In genomic region chr17:9776286-9777016, GRCm38 (mm10) we compare ENCODE assay signal across 10 mouse cellular contexts.
DNase-seq lines count a peak whose midpoint lies in the region; ATAC-seq lines count a peak whose summit lies in the region.
"Had no signal": no experiment of that assay in that cellular context is flagged by ENCODE, and none has a peak within 500 bp of the region (broad histone marks: within the 10 kb centered on the region; RNA-seq: fewer than 3 reads in every experiment).

No protein-coding gene starts in this region.

- WGBS in kidney, embryonic 15.5 days = 62% methylated on average over 8 of the region's 9 CpGs
- 21% methylated on average over 8 of the region's 9 CpGs for WGBS in forebrain, embryonic 12.5 days
- 61% methylated on average over 7 of the region's 9 CpGs for WGBS in liver, embryonic 12.5 days (ENCODE audit: insufficient replicate concordance)

- H3K9ac ChIP-seq in kidney, embryonic 15.5 days = no peak overlapping the region
- 0 out of 2 replicates have a peak overlapping the region, but pooled peaks have one; percentile 12 for H3K9ac ChIP-seq in forebrain, embryonic 12.5 days
- H3K9ac ChIP-seq in liver, embryonic 12.5 days = no peak overlapping the region
- H3K9ac ChIP-seq: stomach, embryonic 15.5 days had no signal

- H3K36me3 ChIP-seq in kidney, embryonic 15.5 days = no peaks in the 10 kb centered on the region
- H3K36me3 ChIP-seq in forebrain, embryonic 12.5 days (replicated peaks) = no peaks in the 10 kb centered on the region
- no peaks in the 10 kb centered on the region for H3K36me3 ChIP-seq in liver, embryonic 12.5 days
- H3K36me3 ChIP-seq: stomach, embryonic 15.5 days had no signal

- 0 out of 2 replicates have a peak, but pooled peaks cover 13% of the 10 kb centered on the region for H3K4me1 ChIP-seq in kidney, embryonic 15.5 days
- peaks cover 34% of the 10 kb centered on the region for H3K4me1 ChIP-seq in forebrain, embryonic 12.5 days
- H3K4me1 ChIP-seq in liver, embryonic 12.5 days = peaks cover 5% of the 10 kb centered on the region; the same call in 1 of the 2 replicates
- H3K4me1 ChIP-seq: stomach, embryonic 15.5 days had no signal

- no peak for ATAC-seq in kidney, embryonic 15.5 days (replicated peaks; ENCODE audit: low FRiP score)
- peak; percentile 85 for ATAC-seq in forebrain, embryonic 12.5 days (ENCODE audit: low FRiP score)
- no peak for ATAC-seq in liver, embryonic 12.5 days

- H3K27me3 ChIP-seq in kidney, embryonic 15.5 days = no peaks in the 10 kb centered on the region
- H3K27me3 ChIP-seq in forebrain, embryonic 12.5 days = no peaks in the 10 kb centered on the region
- no peaks in the 10 kb centered on the region; the same call in 1 of the 2 replicates for H3K27me3 ChIP-seq in liver, embryonic 12.5 days (replicated peaks)
- H3K27me3 ChIP-seq: stomach, embryonic 15.5 days had no signal

- no peak overlapping the region for H3K4me3 ChIP-seq in kidney, embryonic 15.5 days (replicated peaks)
- no peak overlapping the region for H3K4me3 ChIP-seq in forebrain, embryonic 12.5 days (replicated peaks)
- H3K4me3 ChIP-seq in liver, embryonic 12.5 days = no peak overlapping the region
- H3K4me3 ChIP-seq: stomach, embryonic 15.5 days had no signal

- intact Hi-C loops in left cerebral cortex, postnatal 36 days (cut with DNase I) = loop anchor here (5.0 kb wide), 2 partner anchors 71 to 131 kb away; no protein-coding TSS in a partner anchor

- H3K9me3 ChIP-seq in kidney, embryonic 15.5 days (replicated peaks) = no peaks in the 10 kb centered on the region
- H3K9me3 ChIP-seq in forebrain, embryonic 12.5 days = no peaks in the 10 kb centered on the region
- no peaks in the 10 kb centered on the region for H3K9me3 ChIP-seq in liver, embryonic 12.5 days (replicated peaks)
- H3K9me3 ChIP-seq: stomach, embryonic 15.5 days had no signal

- H3K4me2 ChIP-seq in kidney, embryonic 15.5 days = no peak overlapping the region
- peak overlapping the region; percentile 22; the same call in 1 of the 2 replicates for H3K4me2 ChIP-seq in forebrain, embryonic 12.5 days
- H3K4me2 ChIP-seq in liver, embryonic 12.5 days = no peak overlapping the region
- H3K4me2 ChIP-seq: stomach, embryonic 15.5 days had no signal

- H3K27ac ChIP-seq in kidney, embryonic 15.5 days = peak overlapping the region; percentile 27; the same call in 1 of the 2 replicates
- peak overlapping the region; percentile 90 for H3K27ac ChIP-seq in forebrain, embryonic 12.5 days
- no peak overlapping the region for H3K27ac ChIP-seq in liver, embryonic 12.5 days

- no peak for DNase-seq in kidney, adult 18-20 months
- DNase-seq in left cerebral cortex, postnatal 36 days (ENCODE audit: low spot score in 2 of 2) = peak; percentile 25 to 37
- DNase-seq in right cerebral cortex, postnatal 14 days = peak; percentile 50
- no peak for DNase-seq in ovary, postnatal 36 days (ENCODE audit: low spot score)
- no peak for DNase-seq in lung, postnatal 36 days
- DNase-seq: kidney, postnatal 25 days had no signal

Comparison
In these comparisons a context has a peak if more than half of its experiments do, and no peak if none do; other contexts are left out.
1. DNase-seq: peak in left cerebral cortex, postnatal 36 days (2 of 2) and right cerebral cortex, postnatal 14 days (single experiment); none in kidney, adult 18-20 months (single experiment), ovary, postnatal 36 days (single experiment) and lung, postnatal 36 days (single experiment).